Mouse (Mus musculus): ENCODE results near the gene Dcbld1. TPM values are rescaled to one million over a fixed set of nuclear protein-coding genes. Genes with fewer than 3 reads are reported as not detected.
"Not testable (repeated sequence)": the region's sequence is repeated elsewhere in the genome, so short reads cannot be mapped to it uniquely, and the experiment has no call there.

The Dcbld1 gene
- polyA plus RNA-seq, 1 experiment: not detected

DNA sequence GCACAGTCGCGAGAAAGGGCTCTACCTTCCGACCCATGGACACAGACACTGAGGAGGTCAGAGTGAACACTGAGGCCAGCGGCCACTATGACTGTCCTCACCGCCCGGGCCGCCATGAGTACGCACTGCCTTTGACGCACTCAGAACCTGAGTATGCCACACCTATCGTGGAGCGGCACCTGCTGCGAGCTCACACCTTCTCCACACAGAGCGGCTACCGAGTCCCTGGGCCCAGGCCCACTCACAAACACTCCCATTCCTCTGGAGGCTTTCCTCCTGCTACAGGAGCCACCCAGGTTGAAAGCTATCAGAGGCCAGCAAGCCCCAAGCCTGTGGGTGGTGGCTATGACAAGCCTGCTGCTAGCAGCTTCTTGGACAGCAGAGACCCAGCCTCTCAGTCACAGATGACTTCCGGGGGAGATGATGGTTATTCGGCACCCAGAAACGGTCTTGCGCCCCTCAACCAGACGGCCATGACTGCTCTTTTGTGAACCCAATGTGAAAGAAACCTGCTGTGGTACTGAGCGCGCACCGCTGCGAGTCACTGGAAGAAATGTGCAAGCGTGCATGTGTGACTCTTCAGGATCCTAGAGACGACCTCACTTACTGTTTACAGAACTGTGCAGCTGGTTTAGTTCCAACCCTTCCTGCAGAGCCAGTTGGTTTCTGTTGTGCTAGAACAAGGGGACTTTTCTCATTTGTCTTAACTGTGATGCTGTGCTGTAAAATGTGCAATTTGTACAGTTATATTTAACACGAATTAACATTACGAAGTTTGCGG is 86.3 kb downstream of the Dcbld1 start:
- H3K4me3 ChIP-seq (ENCODE audit: insufficient read depth, low read depth, low read length): no peak overlapping the region
- TF ChIP-seq CTCF (IDR thresholded peaks at IDR 0.05; ENCODE audit: insufficient read depth, low read depth, low read length) (no peak), POLR2A (IDR thresholded peaks at IDR 0.05; ENCODE audit: insufficient read depth, low read depth, low read length) (no peak)
- 78% methylated on average over 28 of the region's 28 CpGs for WGBS
- no peak overlapping the region for H3K27ac ChIP-seq (ENCODE audit: insufficient read depth, low read depth, low read length)
- 0 out of 2 replicates have a peak, but pooled peaks cover 4% of the 10 kb centered on the region for H3K4me1 ChIP-seq (ENCODE audit: control insufficient read depth, insufficient read depth, low read length)

DNA sequence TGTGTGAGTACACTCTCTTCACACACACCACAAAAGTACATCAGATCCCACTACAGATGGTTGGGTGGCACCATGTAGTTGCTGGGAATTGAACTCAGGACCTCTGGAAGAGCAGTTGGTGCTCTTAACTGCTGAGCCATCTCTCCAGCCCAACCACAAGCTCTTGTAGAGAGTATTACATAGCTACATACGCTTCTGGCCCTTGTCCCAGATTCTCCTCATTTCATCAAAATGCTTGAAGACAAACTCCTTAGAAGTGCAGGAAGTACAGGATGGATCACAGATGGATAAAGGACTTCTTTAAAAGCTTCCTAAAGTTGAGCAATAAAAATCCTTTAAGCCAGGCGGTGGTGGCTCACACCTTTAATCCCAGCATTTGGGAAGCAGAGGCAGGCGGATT is 88.5 kb downstream of the Dcbld1 start:
- Histone ChIP-seq H3K4me1 (ENCODE audit: control insufficient read depth, insufficient read depth, low read length) (0 out of 2 replicates have a peak, but pooled peaks cover 4% of the 10 kb centered on the region), H3K27ac (ENCODE audit: insufficient read depth, low read depth, low read length) (no peak overlapping the region), H3K4me3 (ENCODE audit: insufficient read depth, low read depth, low read length) (no peak overlapping the region)
- WGBS: 95% methylated on average over 3 of the region's 3 CpGs
- no peak for TF ChIP-seq CTCF (IDR thresholded peaks at IDR 0.05; ENCODE audit: insufficient read depth, low read depth, low read length)
- no peak for TF ChIP-seq POLR2A (IDR thresholded peaks at IDR 0.05; ENCODE audit: insufficient read depth, low read depth, low read length)

DNA sequence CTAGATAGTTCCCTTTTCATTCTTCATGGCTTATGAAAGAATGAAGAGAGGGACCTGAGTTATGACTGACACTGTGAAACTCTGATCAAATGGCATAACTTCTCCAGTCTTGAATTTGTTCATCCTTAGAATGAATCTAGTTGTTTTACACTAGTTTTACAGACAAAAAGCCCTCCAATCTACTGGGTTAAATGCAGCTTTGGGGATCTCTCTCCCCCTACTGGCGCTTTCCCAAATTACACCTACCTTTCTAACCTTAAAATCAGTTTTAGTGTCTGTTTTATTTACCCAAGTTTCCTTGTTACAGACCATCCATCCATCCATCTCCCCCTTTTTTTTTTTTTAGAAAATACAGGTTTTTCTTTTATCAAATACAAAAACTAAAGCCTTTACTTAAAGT is 97.6 kb downstream of the Dcbld1 start:
- H3K4me1 ChIP-seq (ENCODE audit: control insufficient read depth, insufficient read depth, low read length): no peaks in the 10 kb centered on the region
- no peak for TF ChIP-seq POLR2A (IDR thresholded peaks at IDR 0.05; ENCODE audit: insufficient read depth, low read depth, low read length)
- TF ChIP-seq CTCF (IDR thresholded peaks at IDR 0.05; ENCODE audit: insufficient read depth, low read depth, low read length): no peak
- H3K27ac ChIP-seq (ENCODE audit: insufficient read depth, low read depth, low read length): no peak overlapping the region
- WGBS: 0% methylated on average over 1 of the region's 1 CpGs
- H3K4me3 ChIP-seq (ENCODE audit: insufficient read depth, low read depth, low read length): no peak overlapping the region

DNA sequence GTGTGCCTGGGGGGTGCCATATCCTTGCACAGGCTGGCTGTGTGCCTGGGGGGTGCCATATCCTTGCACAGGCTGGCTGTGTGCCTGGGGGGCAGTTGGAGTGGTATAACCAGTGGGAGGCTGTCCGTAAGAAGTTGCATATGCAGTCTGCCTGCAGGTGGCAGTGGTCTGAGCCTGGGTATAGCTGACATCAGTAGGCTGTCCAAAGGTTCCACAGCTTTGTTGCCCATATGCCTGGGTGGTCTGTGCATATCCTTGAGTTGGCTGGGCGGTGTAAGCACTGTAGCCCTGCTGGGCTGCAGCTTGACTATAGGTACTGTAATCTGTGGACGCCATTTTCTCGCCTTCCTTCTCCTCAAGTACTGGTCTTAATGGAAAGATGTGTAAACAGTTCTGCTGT is 109.9 kb downstream of the Dcbld1 start:
- WGBS: 94% methylated on average over 4 of the region's 4 CpGs
- not testable (repeated sequence) for H3K4me1 ChIP-seq (ENCODE audit: control insufficient read depth, insufficient read depth, low read length); H3K27ac ChIP-seq (ENCODE audit: insufficient read depth, low read depth, low read length); H3K4me3 ChIP-seq (ENCODE audit: insufficient read depth, low read depth, low read length)

DNA sequence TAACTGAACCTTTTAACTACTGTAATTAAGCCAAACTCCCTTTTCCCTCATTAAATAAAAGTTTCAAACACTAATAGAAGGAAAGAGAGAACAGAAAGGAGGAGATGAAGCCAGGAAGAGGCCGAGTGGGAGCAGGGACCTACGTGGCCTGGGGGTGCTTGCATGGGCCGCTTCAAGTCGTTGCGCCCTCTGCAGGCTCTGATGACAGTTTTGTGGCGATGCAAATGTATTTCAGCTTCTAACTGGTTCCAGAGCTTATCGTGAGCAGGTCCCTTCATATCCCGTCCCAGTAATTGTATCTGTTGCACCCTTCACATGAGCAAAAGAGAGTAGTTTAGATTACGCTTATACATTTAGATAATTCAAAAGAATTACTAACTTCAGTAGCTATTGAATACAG is 119.8 kb downstream of the Dcbld1 start:
- Histone ChIP-seq H3K4me3 (ENCODE audit: insufficient read depth, low read depth, low read length) (no peak overlapping the region), H3K4me1 (ENCODE audit: control insufficient read depth, insufficient read depth, low read length) (no peaks in the 10 kb centered on the region), H3K27ac (ENCODE audit: insufficient read depth, low read depth, low read length) (no peak overlapping the region)
- TF ChIP-seq POLR2A (IDR thresholded peaks at IDR 0.05; ENCODE audit: insufficient read depth, low read depth, low read length) (no peak), CTCF (IDR thresholded peaks at IDR 0.05; ENCODE audit: insufficient read depth, low read depth, low read length) (no peak)
- WGBS: 64% methylated on average over 9 of the region's 9 CpGs

DNA sequence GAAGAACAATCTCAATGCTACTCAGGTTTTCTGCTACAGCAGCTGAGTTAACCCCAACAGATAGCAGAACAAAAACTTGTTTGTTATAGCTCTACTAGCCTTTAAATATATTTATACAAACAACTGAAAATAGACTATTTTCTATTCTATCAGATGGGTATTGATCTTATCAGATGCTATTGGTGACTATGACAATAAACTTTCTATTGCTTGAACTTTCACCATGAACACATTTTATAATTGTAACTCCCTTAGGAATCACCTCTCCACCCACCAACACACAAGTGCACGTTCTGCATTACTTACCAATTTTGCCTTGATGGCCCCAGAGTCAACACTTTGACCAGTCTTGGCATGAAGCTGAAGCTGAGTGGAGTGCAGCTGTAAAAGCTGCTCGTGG is 125.0 kb downstream of the Dcbld1 start, which contains the start of gene Gm26741:
Gene Gm26741, plus strand, starts transcription at position 301 of the 400 bp plus-strand sequence.
- Histone ChIP-seq H3K4me1 (ENCODE audit: control insufficient read depth, insufficient read depth, low read length) (no peaks in the 10 kb centered on the region), H3K4me3 (ENCODE audit: insufficient read depth, low read depth, low read length) (no peak within 1 kb of the TSS), H3K27ac (ENCODE audit: insufficient read depth, low read depth, low read length) (no peak within 1 kb of the TSS)
- 76% methylated on average over 2 of the region's 2 CpGs for whole genome bisulfite sequencing
- TF ChIP-seq POLR2A (IDR thresholded peaks at IDR 0.05; ENCODE audit: insufficient read depth, low read depth, low read length): no peak
- TF ChIP-seq CTCF (IDR thresholded peaks at IDR 0.05; ENCODE audit: insufficient read depth, low read depth, low read length): no peak

DNA sequence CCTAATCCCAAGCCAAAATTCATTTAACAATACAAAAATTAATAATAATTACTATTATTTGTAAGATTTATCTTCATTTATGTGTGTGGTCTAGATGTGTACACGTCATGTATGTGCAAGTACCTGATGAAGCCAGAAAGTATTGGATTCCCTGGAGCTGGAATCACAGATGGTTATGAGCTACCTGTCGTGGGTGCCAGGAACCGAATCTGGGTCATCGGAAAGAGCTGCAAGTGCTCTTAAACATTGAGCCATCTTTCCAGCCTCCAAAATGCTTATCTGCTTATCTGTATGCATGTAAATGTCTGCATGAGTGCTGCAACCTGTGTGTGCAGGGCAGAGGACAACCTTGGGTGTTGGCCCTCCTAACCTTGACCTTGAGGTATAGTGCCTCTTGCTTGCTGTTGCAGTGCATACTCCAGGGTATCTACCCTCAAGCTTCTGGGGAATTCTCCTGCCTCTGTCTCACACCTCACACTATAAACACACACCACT is 126.9 kb downstream of the Dcbld1 start:
- no peak overlapping the region for H3K27ac ChIP-seq (ENCODE audit: insufficient read depth, low read depth, low read length)
- TF ChIP-seq CTCF (IDR thresholded peaks at IDR 0.05; ENCODE audit: insufficient read depth, low read depth, low read length): no peak
- WGBS: 97% methylated on average over 4 of the region's 4 CpGs
- H3K4me1 ChIP-seq (ENCODE audit: control insufficient read depth, insufficient read depth, low read length): no peaks in the 10 kb centered on the region
- H3K4me3 ChIP-seq (ENCODE audit: insufficient read depth, low read depth, low read length): no peak overlapping the region

DNA sequence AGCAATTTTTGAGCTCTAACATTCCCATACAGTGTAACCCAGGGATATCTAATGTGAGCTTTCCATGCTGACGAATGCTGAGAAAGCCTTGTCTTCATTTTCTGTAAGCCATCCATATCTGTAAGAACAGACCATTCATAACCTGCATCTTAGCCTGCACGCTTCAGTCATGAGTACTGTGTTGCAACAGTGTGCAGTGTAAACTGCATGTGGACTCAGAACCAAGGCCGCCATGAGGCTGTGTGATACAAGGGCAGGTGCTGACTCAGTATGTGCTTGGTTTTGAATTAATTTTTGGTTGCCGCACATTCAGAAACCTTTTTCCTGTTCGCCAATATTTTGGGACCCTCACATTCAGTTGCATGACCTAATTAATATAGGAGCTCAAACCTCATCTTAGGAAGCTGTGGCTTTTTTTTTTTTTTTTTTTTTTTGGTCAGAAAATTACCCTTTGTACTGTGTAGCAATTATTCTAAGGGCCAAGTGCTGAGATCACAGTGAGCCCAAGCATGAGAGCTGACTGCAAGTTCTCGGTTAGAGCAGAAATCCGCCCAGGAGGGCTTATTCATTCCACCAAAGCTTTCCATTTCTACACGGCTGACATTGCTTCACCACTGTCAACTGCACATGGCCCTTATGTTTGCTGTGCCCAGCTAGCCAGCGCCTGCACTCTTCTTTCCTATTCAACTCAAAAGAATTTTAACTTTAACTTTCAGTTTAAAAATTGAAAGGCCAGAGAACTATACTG is 127.6 kb downstream of the Dcbld1 start:
- 78% methylated on average over 9 of the region's 9 CpGs for WGBS
- Histone ChIP-seq H3K4me1 (ENCODE audit: control insufficient read depth, insufficient read depth, low read length) (no peaks in the 10 kb centered on the region), H3K27ac (ENCODE audit: insufficient read depth, low read depth, low read length) (no peak overlapping the region), H3K4me3 (ENCODE audit: insufficient read depth, low read depth, low read length) (no peak overlapping the region)
- TF ChIP-seq CTCF (IDR thresholded peaks at IDR 0.05; ENCODE audit: insufficient read depth, low read depth, low read length): no peak
- no peak for TF ChIP-seq POLR2A (IDR thresholded peaks at IDR 0.05; ENCODE audit: insufficient read depth, low read depth, low read length)

DNA sequence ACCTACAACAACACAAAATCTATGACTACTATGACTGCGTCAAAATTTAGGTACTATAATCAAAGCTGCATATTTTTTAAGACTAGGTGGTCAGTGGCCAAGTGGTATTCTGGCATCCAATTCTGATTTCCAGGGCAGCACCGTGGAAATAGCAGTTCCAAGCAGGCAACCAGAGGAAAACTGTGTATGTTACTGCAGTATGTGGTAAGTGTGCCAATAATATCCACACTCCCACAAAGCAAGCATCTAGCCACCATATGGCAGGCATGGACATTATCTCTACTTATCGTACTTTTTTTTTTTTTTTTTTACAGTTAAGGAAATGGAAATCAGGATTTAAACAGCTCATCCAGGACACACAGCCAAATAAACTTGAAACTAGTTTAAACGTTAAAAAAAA is 135.0 kb downstream of the Dcbld1 start:
- H3K4me1 ChIP-seq (ENCODE audit: control insufficient read depth, insufficient read depth, low read length): no peaks in the 10 kb centered on the region
- TF ChIP-seq CTCF (IDR thresholded peaks at IDR 0.05; ENCODE audit: insufficient read depth, low read depth, low read length): no peak
- no peak for TF ChIP-seq POLR2A (IDR thresholded peaks at IDR 0.05; ENCODE audit: insufficient read depth, low read depth, low read length)
- no peak overlapping the region for H3K27ac ChIP-seq (ENCODE audit: insufficient read depth, low read depth, low read length)
- H3K4me3 ChIP-seq (ENCODE audit: insufficient read depth, low read depth, low read length): no peak overlapping the region
- 89% methylated on average over 4 of the region's 4 CpGs for WGBS

Other genes starting within 250 kb of the Dcbld1 start
- not detected in 2 replicates for gene Vgll2, start 211.1 kb upstream of the Dcbld1 start, polyA plus RNA-seq (2012; ENCODE audit: insufficient read depth, insufficient read length, low replicate concordance, missing spikeins)
- not detected in 2 replicates for gene Ros1, start 38.4 kb upstream of the Dcbld1 start, polyA plus RNA-seq (2012; ENCODE audit: insufficient read depth, insufficient read length, low replicate concordance, missing spikeins)
- not detected in 2 replicates for gene Gm26741, start 125.1 kb downstream of the Dcbld1 start, polyA plus RNA-seq (2012; ENCODE audit: insufficient read depth, insufficient read length, low replicate concordance, missing spikeins)
- gene Gopc, start 148.5 kb downstream of the Dcbld1 start, polyA plus RNA-seq (2012; ENCODE audit: insufficient read depth, insufficient read length, low replicate concordance, missing spikeins): not detected in 2 replicates
- not detected in 2 replicates for gene Nepn, start 155.4 kb downstream of the Dcbld1 start, polyA plus RNA-seq (2012; ENCODE audit: insufficient read depth, insufficient read length, low replicate concordance, missing spikeins)
- gene Nus1, start 183.9 kb downstream of the Dcbld1 start, polyA plus RNA-seq (2012; ENCODE audit: insufficient read depth, insufficient read length, low replicate concordance, missing spikeins): 304 TPM in 1 of 2 replicates, not detected in the other